In the genomic region with DNA sequence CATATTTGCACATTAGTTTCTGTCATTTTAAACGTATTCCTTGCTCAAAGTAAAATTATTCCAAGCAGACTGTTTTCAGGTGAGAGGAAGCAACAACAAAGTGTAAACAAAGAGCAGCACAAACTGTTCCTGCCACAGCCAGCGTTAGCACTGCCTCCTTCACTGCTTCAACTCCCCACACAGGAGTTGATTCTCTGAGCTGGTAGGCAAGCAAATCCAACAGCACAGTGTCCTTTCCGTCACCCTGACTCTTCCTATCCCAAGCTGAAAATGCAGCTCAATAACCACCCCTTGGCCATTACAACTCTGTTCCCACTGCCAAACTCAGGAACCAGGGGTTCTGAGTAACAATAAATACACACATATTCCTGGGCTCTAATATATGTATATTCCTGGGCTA, we compare ENCODE assay signal across 7 mouse cellular contexts. TPM values are rescaled to one million over a fixed set of nuclear protein-coding genes. Genes with fewer than 3 reads are reported as not detected.
DNase-seq lines count a peak whose midpoint lies in the region; ATAC-seq lines count a peak whose summit lies in the region.

No protein-coding gene starts in this region.

- no peak overlapping the region for H3K27ac ChIP-seq in forebrain, embryonic 14.5 days (ENCODE audit: low read depth, low read length)

- no peaks in the 10 kb centered on the region for H3K36me3 ChIP-seq in forebrain, embryonic 14.5 days (ENCODE audit: control insufficient read depth, insufficient read depth, low read length)

- H3K27me3 ChIP-seq in forebrain, embryonic 14.5 days (replicated peaks; ENCODE audit: control insufficient read depth, insufficient read depth, low read length) = 0 out of 2 replicates have a peak, but pooled peaks cover 2% of the 10 kb centered on the region

- peak; percentile 31 for DNase-seq in thymus, postnatal 14 days
- DNase-seq in thymus, adult 18-20 months = no peak
- no peak for DNase-seq in forebrain, embryonic 14.5 days (ENCODE audit: low spot score)
- peak; percentile 30 for DNase-seq in liver
- no peak for DNase-seq in frontal cortex, adult 2 months (ENCODE audit: extremely low spot score in 1 of 2, low spot score in 1 of 2)
- DNase-seq in retina, embryonic 14.5 days (ENCODE audit: low spot score) = no peak
- no peak for DNase-seq in cerebellum, adult 9-10 months

- no peak for ATAC-seq in forebrain, embryonic 14.5 days

- H3K9ac ChIP-seq in forebrain, embryonic 14.5 days (ENCODE audit: low read length) = peak overlapping the region; percentile 46

- peak overlapping the region; percentile 75 for H3K4me2 ChIP-seq in forebrain, embryonic 14.5 days (ENCODE audit: low read length)

- WGBS in forebrain, embryonic 14.5 days = 18% methylated on average over 3 of the region's 3 CpGs

- no peaks in the 10 kb centered on the region for H3K9me3 ChIP-seq in forebrain, embryonic 14.5 days (replicated peaks; ENCODE audit: control insufficient read depth, low read length)

- peak overlapping the region; percentile 28 for H3K4me3 ChIP-seq in forebrain, embryonic 14.5 days (ENCODE audit: low read depth, low read length)

- peaks cover 20% of the 10 kb centered on the region for H3K4me1 ChIP-seq in forebrain, embryonic 14.5 days (ENCODE audit: control insufficient read depth, insufficient read depth, low read length)

RNA-seq across cellular contexts. Expression of a gene that starts 2.5 kb away (rescaled TPM):
- polyA plus RNA-seq in forebrain, embryonic 14.5 days (2014; fragmentation: Nextera tagmentation; extraction: Ambion mirVana) = 28.6 and 36.8 TPM in 2 replicates
- polyA plus RNA-seq in frontal cortex, adult 2 months (2012; rRNA removed) = 33.7 and 36.5 TPM in 2 replicates

Comparison
In these comparisons a context has a peak if more than half of its experiments do, and no peak if none do; other contexts are left out.
1. DNase-seq: peak in thymus, postnatal 14 days (single experiment) and liver (single experiment); none in thymus, adult 18-20 months (0 of 2), forebrain, embryonic 14.5 days (single experiment), frontal cortex, adult 2 months (0 of 2), retina, embryonic 14.5 days (single experiment) and cerebellum, adult 9-10 months (single experiment).